ENCODE assay signal across 8 mouse cellular contexts in the genomic region with DNA sequence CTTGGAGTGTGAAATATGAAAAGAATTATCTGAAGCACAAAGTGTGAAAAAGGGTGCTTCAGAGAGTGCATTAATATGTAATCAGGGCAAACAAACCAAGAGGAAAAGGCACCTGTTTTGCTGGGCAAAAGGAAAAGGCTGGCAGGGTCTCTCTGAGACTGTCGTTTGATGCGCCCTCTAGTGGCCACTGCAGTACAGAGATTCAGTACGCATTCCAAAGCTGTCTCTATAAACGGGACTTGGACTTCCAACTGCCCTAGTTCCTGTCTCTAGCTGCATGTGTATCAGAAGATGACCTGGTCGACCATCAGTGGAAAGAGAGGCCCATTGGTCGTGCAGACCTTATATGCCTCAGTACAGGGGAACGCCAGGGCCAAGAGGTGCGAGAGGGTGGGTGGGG. TPM values are rescaled to one million over a fixed set of nuclear protein-coding genes. Genes with fewer than 3 reads are reported as not detected.
DNase-seq lines count a peak whose midpoint lies in the region; ATAC-seq lines count a peak whose summit lies in the region.
"Had no signal": no experiment of that assay in that cellular context is flagged by ENCODE, and none has a peak within 500 bp of the region (broad histone marks: within the 10 kb centered on the region; RNA-seq: fewer than 3 reads in every experiment).

No protein-coding gene starts in this region.

- DNase-seq in T-cell, adult 2 months (ENCODE audit: low spot score): peak; percentile 54
- DNase-seq in cerebellum, adult 9-10 months: peak; percentile 16
- peak; percentile 55 to 58 for DNase-seq in left cerebral cortex, postnatal 25 days (ENCODE audit: low spot score in 2 of 2)
- DNase-seq in spleen, adult 18-20 months: peak; percentile 22 to 63

- H3K36me3 ChIP-seq in intestine, embryonic 15.5 days: no peaks in the 10 kb centered on the region
- no peaks in the 10 kb centered on the region for H3K36me3 ChIP-seq in midbrain, embryonic 16.5 days (ENCODE audit: control insufficient read depth, insufficient read depth, low read length)
- H3K36me3 ChIP-seq: liver, embryonic 15.5 days had no signal

- no peaks in the 10 kb centered on the region for H3K4me1 ChIP-seq in intestine, embryonic 15.5 days (replicated peaks)
- no peaks in the 10 kb centered on the region for H3K4me1 ChIP-seq in midbrain, embryonic 16.5 days (ENCODE audit: control insufficient read depth, insufficient read depth, low read length)
- H3K4me1 ChIP-seq: liver, embryonic 15.5 days had no signal

- H3K27me3 ChIP-seq in intestine, embryonic 15.5 days (replicated peaks): no peaks in the 10 kb centered on the region
- H3K27me3 ChIP-seq in midbrain, embryonic 16.5 days (ENCODE audit: control insufficient read depth, insufficient read depth, low read depth, low read length): no peaks in the 10 kb centered on the region
- H3K27me3 ChIP-seq: liver, embryonic 15.5 days had no signal

- H3K4me2 ChIP-seq in intestine, embryonic 15.5 days (replicated peaks): no peak overlapping the region
- no peak overlapping the region for H3K4me2 ChIP-seq in midbrain, embryonic 16.5 days (ENCODE audit: low read length)
- H3K4me2 ChIP-seq: liver, embryonic 15.5 days had no signal

- peak; percentile 93 for ATAC-seq in frontal cortex, adult (ENCODE audit: low TSS enrichment)
- peak; percentile 76 for ATAC-seq in intestine, embryonic 15.5 days
- peak; percentile 75 for ATAC-seq in midbrain, embryonic 16.5 days

- no peak overlapping the region for H3K9ac ChIP-seq in intestine, embryonic 15.5 days
- no peak overlapping the region for H3K9ac ChIP-seq in midbrain, embryonic 16.5 days (ENCODE audit: low read depth, low read length)
- H3K9ac ChIP-seq: liver, embryonic 15.5 days had no signal

- 19% methylated on average over 8 of the region's 8 CpGs for WGBS in intestine, embryonic 15.5 days
- WGBS in midbrain, embryonic 16.5 days: 25% methylated on average over 8 of the region's 8 CpGs

- intact Hi-C loops in left cerebral cortex, postnatal 25 days (cut with DNase I): loop anchor here (2.0 to 10.0 kb wide), 3 partner anchors 182 to 438 kb away; no protein-coding TSS in a partner anchor

- H3K27ac ChIP-seq in intestine, embryonic 15.5 days: no peak overlapping the region
- no peak overlapping the region for H3K27ac ChIP-seq in midbrain, embryonic 16.5 days (ENCODE audit: low read length)
- H3K27ac ChIP-seq: liver, embryonic 15.5 days had no signal

- no peaks in the 10 kb centered on the region for H3K9me3 ChIP-seq in intestine, embryonic 15.5 days
- H3K9me3 ChIP-seq in midbrain, embryonic 16.5 days (replicated peaks; ENCODE audit: control insufficient read depth, low read length, poor library complexity, severe bottlenecking): no peaks in the 10 kb centered on the region
- H3K9me3 ChIP-seq: liver, embryonic 15.5 days had no signal

- no peak overlapping the region for H3K4me3 ChIP-seq in intestine, embryonic 15.5 days (replicated peaks)
- H3K4me3 ChIP-seq in midbrain, embryonic 16.5 days (ENCODE audit: low read depth, low read length): no peak overlapping the region
- H3K4me3 ChIP-seq: liver, embryonic 15.5 days had no signal

RNA-seq across cellular contexts. Expression of a gene that starts 58.7 kb away (rescaled TPM):
- polyA plus RNA-seq in intestine, embryonic 15.5 days (2015; fragmentation: Nextera tagmentation; extraction: Ambion mirVana): 7.9 and 8.3 TPM in 2 replicates
- 1 to 10 TPM; 7.0 to 7.6 TPM for total RNA-seq in left cerebral cortex, postnatal 25 days (2021)
- 6.5 and 8.4 TPM in 2 replicates for polyA plus RNA-seq in midbrain, embryonic 16.5 days (2015; fragmentation: Nextera tagmentation; extraction: Ambion mirVana)
